Mouse (Mus musculus): Measurements from ENCODE around the gene Them4. TPM values are rescaled to one million over a fixed set of nuclear protein-coding genes. Genes with fewer than 3 reads are reported as not detected.

The Them4 gene
- polyA plus RNA-seq, 1 experiment from 2014 or later = 11.9 TPM

DNA sequence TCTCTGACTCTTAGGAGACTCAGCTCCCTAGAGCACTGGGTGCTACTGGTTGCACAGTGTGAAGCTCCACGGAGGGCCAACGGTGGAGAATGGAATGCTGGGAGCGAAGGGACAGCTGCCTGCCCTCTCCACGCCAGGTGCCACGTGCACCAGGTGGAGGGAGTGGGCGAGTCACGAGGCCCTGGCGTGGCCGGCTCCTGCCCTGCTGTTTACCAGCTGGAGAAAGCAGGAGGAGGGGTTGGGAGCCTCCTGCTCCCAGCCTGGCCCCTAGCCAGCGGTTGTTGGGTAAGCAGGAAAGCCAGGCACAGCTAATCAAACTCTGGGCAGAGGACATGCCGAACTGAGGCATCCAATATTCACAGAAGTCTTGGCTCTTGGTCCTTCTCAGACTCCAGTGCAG is 61.7 kb downstream of the Them4 start:
- ATAC-seq (ENCODE audit: low FRiP score) = no peak
- H3K4me3 ChIP-seq (replicated peaks) = no peak overlapping the region
- WGBS = 4% methylated on average over 11 of the region's 11 CpGs
- no peak overlapping the region for H3K27ac ChIP-seq
- H3K4me1 ChIP-seq = peaks cover 28% of the 10 kb centered on the region
- H3K9me3 ChIP-seq = no peaks in the 10 kb centered on the region
- peaks cover 21% of the 10 kb centered on the region; the same call in 1 of the 2 replicates for H3K27me3 ChIP-seq
- H3K4me2 ChIP-seq = peak overlapping the region; percentile 39
- H3K36me3 ChIP-seq (replicated peaks) = no peaks in the 10 kb centered on the region
- H3K9ac ChIP-seq = 0 out of 2 replicates have a peak overlapping the region, but pooled peaks have one; percentile 4

- 2% methylated on average over 3 of the region's 3 CpGs for WGBS
- 0 out of 2 replicates have a peak overlapping the region, but pooled peaks have one; percentile 4 for H3K9ac ChIP-seq
- no peak for ATAC-seq (ENCODE audit: low FRiP score)
- peak overlapping the region; percentile 39 for H3K4me2 ChIP-seq
- no peak overlapping the region for H3K4me3 ChIP-seq (replicated peaks)
- no peaks in the 10 kb centered on the region for H3K36me3 ChIP-seq (replicated peaks)
- peaks cover 24% of the 10 kb centered on the region; the same call in 1 of the 2 replicates for H3K27me3 ChIP-seq
- H3K4me1 ChIP-seq = peaks cover 28% of the 10 kb centered on the region
- H3K27ac ChIP-seq = no peak overlapping the region
- H3K9me3 ChIP-seq = no peaks in the 10 kb centered on the region
Measured at GRCm38 (mm10) chr3:94372038-94372437, 62.1 kb downstream of the Them4 start.

- Histone ChIP-seq H3K27me3 (peaks cover 28% of the 10 kb centered on the region; the same call in 1 of the 2 replicates), H3K9ac (peak within 1 kb of the TSS; percentile 38), H3K27ac (peak within 1 kb of the TSS; percentile 9; the same call in 1 of the 2 replicates), H3K4me2 (peak within 1 kb of the TSS; percentile 51), H3K9me3 (no peaks in the 10 kb centered on the region), H3K4me3 (replicated peaks) (peak within 1 kb of the TSS; percentile 20), H3K4me1 (peaks cover 28% of the 10 kb centered on the region), H3K36me3 (replicated peaks) (no peaks in the 10 kb centered on the region)
- 11% methylated on average over 5 of the region's 5 CpGs for WGBS
- no peak for ATAC-seq (ENCODE audit: low FRiP score)
Measured at GRCm38 (mm10) chr3:94372641-94373040, 62.8 kb downstream of the Them4 start, which contains the start of gene Rorc. Gene Rorc (plus strand): TSS chr3:94372794.

GRCm38 (mm10) chr3:94373090-94373489 is 63.2 kb downstream of the Them4 start:
- peaks cover 28% of the 10 kb centered on the region; the same call in 1 of the 2 replicates for H3K27me3 ChIP-seq
- WGBS = 5% methylated on average over 10 of the region's 10 CpGs
- H3K36me3 ChIP-seq (replicated peaks) = no peaks in the 10 kb centered on the region
- peak overlapping the region; percentile 51 for H3K4me2 ChIP-seq
- peaks cover 28% of the 10 kb centered on the region for H3K4me1 ChIP-seq
- peak overlapping the region; percentile 9; the same call in 1 of the 2 replicates for H3K27ac ChIP-seq
- ATAC-seq (ENCODE audit: low FRiP score) = peak; percentile 51
- peak overlapping the region; percentile 20 for H3K4me3 ChIP-seq (replicated peaks)
- no peaks in the 10 kb centered on the region for H3K9me3 ChIP-seq
- H3K9ac ChIP-seq = peak overlapping the region; percentile 38

- H3K9ac ChIP-seq = peak overlapping the region; percentile 38; the same call in 1 of the 2 replicates
- WGBS = 1% methylated on average over 5 of the region's 5 CpGs
- peak overlapping the region; percentile 9; the same call in 1 of the 2 replicates for H3K27ac ChIP-seq
- peaks cover 28% of the 10 kb centered on the region for H3K4me1 ChIP-seq
- ATAC-seq (ENCODE audit: low FRiP score) = peak; percentile 51
- no peaks in the 10 kb centered on the region for H3K9me3 ChIP-seq
- H3K27me3 ChIP-seq = peaks cover 28% of the 10 kb centered on the region; the same call in 1 of the 2 replicates
- no peaks in the 10 kb centered on the region for H3K36me3 ChIP-seq (replicated peaks)
- peak overlapping the region; percentile 51 for H3K4me2 ChIP-seq
- peak overlapping the region; percentile 20 for H3K4me3 ChIP-seq (replicated peaks)
Measured at GRCm38 (mm10) chr3:94373597-94374011, 63.7 kb downstream of the Them4 start.

DNA sequence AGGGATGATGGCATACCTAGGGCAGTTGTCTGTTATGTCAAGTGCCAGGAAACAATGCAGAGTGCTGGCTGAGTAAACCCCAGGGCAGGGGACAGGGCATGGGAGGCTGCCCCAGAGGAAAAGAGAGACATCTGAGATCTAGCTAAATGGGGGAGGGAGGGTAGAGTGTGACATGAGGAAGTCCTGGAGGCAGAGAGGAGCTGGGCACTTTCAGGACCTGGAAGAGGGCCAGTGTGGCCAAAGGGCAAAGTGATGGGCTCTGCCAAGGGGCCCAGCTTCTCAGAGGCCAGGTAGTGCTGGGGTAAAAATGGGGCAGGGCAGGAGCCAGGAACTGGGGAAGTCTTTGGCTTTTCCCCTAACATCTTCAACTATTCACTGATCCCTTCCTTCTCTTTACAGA is 64.7 kb downstream of the Them4 start:
- ATAC-seq (ENCODE audit: low FRiP score) = no peak
- Histone ChIP-seq H3K27ac (no peak overlapping the region), H3K4me2 (no peak overlapping the region), H3K4me1 (peaks cover 28% of the 10 kb centered on the region), H3K27me3 (peaks cover 28% of the 10 kb centered on the region; the same call in 1 of the 2 replicates), H3K9me3 (no peaks in the 10 kb centered on the region), H3K4me3 (replicated peaks) (no peak overlapping the region), H3K9ac (no peak overlapping the region), H3K36me3 (replicated peaks) (no peaks in the 10 kb centered on the region)

- no peak overlapping the region for H3K4me3 ChIP-seq (replicated peaks)
- H3K4me1 ChIP-seq = peaks cover 30% of the 10 kb centered on the region
- peaks cover 28% of the 10 kb centered on the region; the same call in 1 of the 2 replicates for H3K27me3 ChIP-seq
- 63% methylated on average over 2 of the region's 2 CpGs for WGBS
- H3K4me2 ChIP-seq = no peak overlapping the region
- no peak overlapping the region for H3K9ac ChIP-seq
- H3K27ac ChIP-seq = no peak overlapping the region
- H3K36me3 ChIP-seq (replicated peaks) = no peaks in the 10 kb centered on the region
- no peaks in the 10 kb centered on the region for H3K9me3 ChIP-seq
- ATAC-seq (ENCODE audit: low FRiP score) = no peak
Measured at GRCm38 (mm10) chr3:94375146-94375545, 65.3 kb downstream of the Them4 start.

GRCm38 (mm10) chr3:94375861-94376260 is 66.0 kb downstream of the Them4 start:
- H3K4me2 ChIP-seq = no peak overlapping the region
- H3K4me3 ChIP-seq (replicated peaks) = no peak overlapping the region
- 51% methylated on average over 5 of the region's 5 CpGs for WGBS
- H3K27me3 ChIP-seq = peaks cover 28% of the 10 kb centered on the region; the same call in 1 of the 2 replicates
- H3K36me3 ChIP-seq (replicated peaks) = no peaks in the 10 kb centered on the region
- no peaks in the 10 kb centered on the region for H3K9me3 ChIP-seq
- no peak for ATAC-seq (ENCODE audit: low FRiP score)
- no peak overlapping the region for H3K27ac ChIP-seq
- peaks cover 32% of the 10 kb centered on the region for H3K4me1 ChIP-seq
- H3K9ac ChIP-seq = no peak overlapping the region

DNA sequence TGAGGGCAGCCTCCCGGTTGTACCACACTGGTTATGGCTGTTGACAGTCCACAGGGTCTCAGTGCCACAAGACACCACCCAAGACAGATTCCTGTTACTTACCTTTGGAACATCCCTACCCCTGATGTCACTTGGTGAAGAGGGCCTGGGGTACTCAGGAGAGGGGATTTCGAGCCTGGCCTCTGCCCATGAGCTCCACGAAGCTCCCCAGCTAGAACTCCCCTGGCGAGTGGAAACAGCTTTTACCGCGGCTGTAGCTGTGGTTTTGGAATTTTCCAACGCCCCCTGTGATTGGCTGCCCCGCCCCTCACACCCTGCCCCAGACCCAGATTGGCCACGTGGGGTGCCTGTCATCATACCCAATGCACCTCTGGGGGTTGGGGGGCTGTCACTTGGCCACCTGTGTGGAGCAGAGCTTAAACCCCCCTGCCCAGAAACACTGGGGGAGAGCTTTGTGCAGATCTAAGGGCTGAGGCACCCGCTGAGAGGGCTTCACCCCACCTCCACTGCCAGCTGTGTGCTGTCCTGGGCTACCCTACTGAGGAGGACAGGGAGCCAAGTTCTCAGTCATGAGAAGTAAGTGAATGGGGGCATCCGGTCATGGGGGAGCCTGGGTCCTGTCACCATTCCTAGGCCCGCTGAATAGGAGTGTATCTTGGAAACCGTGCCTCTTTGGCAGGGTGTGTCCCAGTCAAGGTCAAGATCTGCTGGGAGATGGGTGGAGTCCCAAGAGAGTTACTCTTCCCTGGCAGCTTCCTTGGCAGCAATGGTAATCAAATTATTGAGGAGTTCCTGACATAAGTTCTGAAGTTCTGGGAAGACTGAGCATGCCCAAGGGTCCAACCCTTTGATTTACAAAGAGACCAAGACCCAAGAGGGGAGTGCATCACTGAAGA is 67.4 kb downstream of the Them4 start:
- Histone ChIP-seq H3K9ac (no peak overlapping the region), H3K4me2 (no peak overlapping the region), H3K27me3 (peaks cover 28% of the 10 kb centered on the region; the same call in 1 of the 2 replicates), H3K27ac (no peak overlapping the region), H3K4me1 (peaks cover 23% of the 10 kb centered on the region), H3K4me3 (replicated peaks) (no peak overlapping the region), H3K9me3 (no peaks in the 10 kb centered on the region), H3K36me3 (replicated peaks) (no peaks in the 10 kb centered on the region)
- no peak for ATAC-seq (ENCODE audit: low FRiP score)
- WGBS = 23% methylated on average over 13 of the region's 13 CpGs

- 26% methylated on average over 9 of the region's 9 CpGs for WGBS
- peaks cover 20% of the 10 kb centered on the region; the same call in 1 of the 2 replicates for H3K27me3 ChIP-seq
- H3K36me3 ChIP-seq (replicated peaks) = no peaks in the 10 kb centered on the region
- H3K27ac ChIP-seq = no peak overlapping the region
- no peak overlapping the region for H3K4me2 ChIP-seq
- H3K9me3 ChIP-seq = no peaks in the 10 kb centered on the region
- H3K9ac ChIP-seq = peak overlapping the region; percentile 4; the same call in 1 of the 2 replicates
- no peak for ATAC-seq (ENCODE audit: low FRiP score)
- no peak overlapping the region for H3K4me3 ChIP-seq (replicated peaks)
- peaks cover 5% of the 10 kb centered on the region; the same call in 1 of the 2 replicates for H3K4me1 ChIP-seq
Measured at GRCm38 (mm10) chr3:94379831-94380510, 70.1 kb downstream of the Them4 start.
